Mouse (Mus musculus) liver, embryonic 14.5 days (tissue): ENCODE measurements around the gene Nmrk1.

Experiments used
- CTCF ChIP-seq: IDR thresholded peaks from 2 replicates; pipeline ENCODE4 v1.5.1; 2016; ENCODE audit warnings: antibody characterized with exemption, low read depth, control low read depth
- EP300 ChIP-seq: IDR thresholded peaks from 2 replicates; pipeline ENCODE4 v1.6.1; 2016; ENCODE audit warnings: antibody characterized with exemption, low read depth

DNA sequence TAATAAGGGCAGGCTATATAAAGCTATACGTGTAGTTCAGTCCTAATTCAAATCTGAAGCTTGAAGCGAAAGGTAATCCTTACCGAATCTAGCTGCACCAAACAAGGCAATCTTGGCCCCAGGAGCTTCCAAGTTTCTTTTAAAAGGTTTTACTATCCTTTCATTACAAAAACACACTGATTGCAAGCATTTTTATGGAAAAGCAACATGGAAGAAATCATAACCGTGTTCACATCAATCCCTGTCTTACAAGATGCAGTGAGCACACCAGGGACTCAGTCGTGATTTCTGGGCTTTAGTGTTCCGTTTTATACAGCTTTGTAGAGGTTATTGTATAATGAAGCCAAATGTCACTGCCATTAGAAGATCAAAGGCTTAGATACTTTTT is 16.8 kb downstream of the Nmrk1 start:
- no peak for TF ChIP-seq EP300
- no peak for TF ChIP-seq CTCF
